Mouse (Mus musculus): Measurements from ENCODE around the gene Slc15a2.

Gene Slc15a2

DNA sequence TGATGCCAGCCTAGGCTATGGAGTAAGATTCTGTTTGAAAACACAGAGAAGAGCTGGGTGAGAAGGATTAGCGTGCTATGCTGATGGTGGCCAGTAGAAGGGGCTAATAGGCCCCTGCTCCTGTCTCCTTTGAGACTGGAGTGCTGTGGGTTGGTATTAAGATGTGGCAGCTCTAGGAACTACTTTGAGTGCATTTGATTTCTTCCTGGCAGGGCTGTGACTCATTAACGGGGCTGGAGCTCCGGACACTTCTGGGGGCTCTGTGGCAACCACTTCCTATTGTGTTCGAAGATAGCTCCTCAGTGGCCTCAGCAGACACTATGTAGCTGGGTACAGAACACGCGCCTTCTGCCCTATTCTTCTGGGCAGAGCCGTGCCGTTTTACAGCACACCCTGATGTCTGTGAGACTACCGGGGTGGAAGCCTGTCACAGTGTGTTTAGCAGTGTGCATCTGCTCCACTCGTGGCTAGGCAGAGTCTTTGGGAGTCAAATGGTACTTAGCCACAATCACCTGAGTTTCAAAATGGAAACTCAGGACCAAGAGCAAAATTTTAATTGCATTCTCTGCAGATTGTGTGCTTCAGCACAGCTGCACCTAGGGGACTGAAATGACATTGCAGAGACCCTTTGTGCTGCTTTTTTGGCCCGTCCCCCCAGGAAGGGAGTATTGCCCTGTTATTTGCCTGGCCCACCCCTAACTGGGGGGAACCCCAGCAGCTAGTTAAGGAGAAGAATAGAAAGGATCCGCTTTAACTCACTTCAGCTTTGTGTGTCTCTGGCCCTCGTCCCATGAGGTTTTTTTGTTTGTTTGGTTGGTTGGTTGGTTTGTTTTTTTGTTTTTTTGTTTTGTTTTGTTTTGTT is 64.3 kb downstream of the Slc15a2 start:
- Histone ChIP-seq H3K9me3 (ENCODE audit: low read length) (no peaks in the 10 kb centered on the region), H3K27me3 (ENCODE audit: insufficient read depth, low read length) (no peaks in the 10 kb centered on the region), H3K4me1 (replicated peaks; ENCODE audit: low read depth, low read length) (peaks cover 45% of the 10 kb centered on the region), H3K4me3 (replicated peaks; ENCODE audit: low read length) (no peak overlapping the region), H3K36me3 (ENCODE audit: insufficient read depth, low read length) (peaks cover 99% of the 10 kb centered on the region)
- no peak for TF ChIP-seq POU5F1 (IDR thresholded peaks at IDR 0.05; ENCODE audit: borderline replicate concordance, low read length)
- no peak for TF ChIP-seq NANOG (IDR thresholded peaks at IDR 0.05; ENCODE audit: borderline replicate concordance, low read length)
- peak; percentile 60 for TF ChIP-seq CTCF (conservative IDR thresholded peaks at IDR 0.05; ENCODE audit: low read length)

DNA sequence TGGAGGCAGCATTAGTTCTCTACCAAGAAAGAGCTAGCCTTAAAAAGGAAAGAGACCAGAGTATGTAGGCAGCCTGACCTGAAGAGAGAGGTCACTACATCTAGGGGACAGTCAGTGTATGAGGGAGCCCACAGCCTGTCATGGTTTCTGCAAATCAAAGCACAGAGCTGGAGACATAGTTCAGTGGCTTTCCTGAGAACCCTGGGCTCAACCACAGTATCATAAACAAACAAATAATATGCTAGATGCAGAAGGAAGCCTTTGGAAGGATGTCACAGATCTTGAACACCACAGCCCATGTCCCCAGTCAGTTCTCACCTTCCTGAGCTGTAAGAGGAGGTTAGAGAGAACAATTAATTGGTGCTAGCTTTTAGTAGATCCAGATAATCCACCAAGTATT is 66.1 kb downstream of the Slc15a2 start:
- H3K4me1 ChIP-seq (replicated peaks; ENCODE audit: low read depth, low read length) = peaks cover 45% of the 10 kb centered on the region
- H3K9me3 ChIP-seq (ENCODE audit: low read length) = no peaks in the 10 kb centered on the region
- H3K36me3 ChIP-seq (ENCODE audit: insufficient read depth, low read length) = peaks cover 99% of the 10 kb centered on the region
- TF ChIP-seq POU5F1 (IDR thresholded peaks at IDR 0.05; ENCODE audit: borderline replicate concordance, low read length) (no peak), CTCF (conservative IDR thresholded peaks at IDR 0.05; ENCODE audit: low read length) (no peak), NANOG (IDR thresholded peaks at IDR 0.05; ENCODE audit: borderline replicate concordance, low read length) (no peak)
- no peak overlapping the region for H3K4me3 ChIP-seq (replicated peaks; ENCODE audit: low read length)
- no peaks in the 10 kb centered on the region for H3K27me3 ChIP-seq (ENCODE audit: insufficient read depth, low read length)

DNA sequence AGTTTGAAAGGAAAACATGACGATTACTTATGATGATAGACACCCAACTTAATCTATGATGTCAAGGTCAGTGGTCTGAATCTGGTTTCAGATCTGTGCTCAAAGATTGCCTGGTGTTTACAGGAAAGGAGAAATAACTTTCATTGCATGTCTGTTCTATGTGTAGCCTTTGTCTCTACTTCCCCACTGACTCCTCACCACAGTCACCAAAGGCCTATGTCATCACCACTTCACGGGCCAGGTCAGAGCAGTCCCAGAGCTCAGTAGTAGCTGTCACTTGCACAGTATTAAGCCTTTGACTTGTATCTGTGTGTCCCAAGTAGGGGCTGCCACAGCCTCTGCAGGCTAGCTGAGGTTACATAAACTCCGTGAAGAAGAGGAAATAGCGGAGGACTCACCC is 67.3 kb downstream of the Slc15a2 start:
- Histone ChIP-seq H3K4me3 (replicated peaks; ENCODE audit: low read length) (no peak overlapping the region), H3K9me3 (ENCODE audit: low read length) (no peaks in the 10 kb centered on the region), H3K36me3 (ENCODE audit: insufficient read depth, low read length) (peaks cover 99% of the 10 kb centered on the region), H3K4me1 (replicated peaks; ENCODE audit: low read depth, low read length) (peaks cover 35% of the 10 kb centered on the region), H3K27me3 (ENCODE audit: insufficient read depth, low read length) (no peaks in the 10 kb centered on the region)
- TF ChIP-seq POU5F1 (IDR thresholded peaks at IDR 0.05; ENCODE audit: borderline replicate concordance, low read length) = no peak
- TF ChIP-seq NANOG (IDR thresholded peaks at IDR 0.05; ENCODE audit: borderline replicate concordance, low read length) = no peak
- no peak for TF ChIP-seq CTCF (conservative IDR thresholded peaks at IDR 0.05; ENCODE audit: low read length)

DNA sequence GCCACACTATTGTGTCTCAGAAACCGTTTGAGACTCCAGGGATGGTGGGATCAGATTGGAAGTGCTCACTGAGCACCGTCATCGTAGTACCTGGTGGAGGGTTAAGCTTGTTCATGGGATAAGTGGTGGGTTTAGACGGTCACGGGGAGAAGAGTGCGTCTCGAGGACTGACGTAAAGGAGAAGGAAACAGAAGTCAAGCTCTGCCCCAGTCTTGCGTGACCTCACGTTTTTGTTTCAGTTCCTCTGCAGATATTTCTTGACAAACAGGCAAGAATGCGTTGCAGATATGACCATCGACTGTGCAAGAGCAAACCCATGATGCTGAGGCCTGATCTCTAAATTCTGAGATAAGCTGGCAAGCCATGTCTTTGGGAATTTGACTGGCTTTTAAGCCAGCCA is 73.0 kb downstream of the Slc15a2 start:
- Histone ChIP-seq H3K9me3 (ENCODE audit: low read length) (no peaks in the 10 kb centered on the region), H3K4me3 (replicated peaks; ENCODE audit: low read length) (no peak overlapping the region), H3K36me3 (ENCODE audit: insufficient read depth, low read length) (peaks cover 69% of the 10 kb centered on the region), H3K27me3 (ENCODE audit: insufficient read depth, low read length) (no peaks in the 10 kb centered on the region), H3K4me1 (replicated peaks; ENCODE audit: low read depth, low read length) (peaks cover 42% of the 10 kb centered on the region)
- TF ChIP-seq CTCF (conservative IDR thresholded peaks at IDR 0.05; ENCODE audit: low read length) = no peak
- TF ChIP-seq POU5F1 (IDR thresholded peaks at IDR 0.05; ENCODE audit: borderline replicate concordance, low read length) = no peak
- no peak for TF ChIP-seq NANOG (IDR thresholded peaks at IDR 0.05; ENCODE audit: borderline replicate concordance, low read length)

DNA sequence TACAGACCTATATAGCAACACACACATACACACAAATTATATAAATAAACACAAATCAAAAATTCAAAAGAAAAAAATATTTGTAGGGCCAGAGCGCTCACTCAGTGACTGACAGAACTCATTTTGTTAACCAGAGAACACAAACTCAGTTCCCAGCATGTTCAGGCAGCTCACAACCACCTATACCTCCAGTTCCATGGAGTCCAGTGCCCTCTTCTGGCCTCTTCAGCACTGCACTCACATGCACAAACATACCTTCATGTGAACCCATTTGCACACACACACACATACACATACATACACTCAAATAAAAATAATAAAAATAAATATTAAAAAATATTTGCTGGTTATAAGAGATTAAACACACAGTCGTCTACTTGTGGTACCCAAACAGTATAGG is 74.0 kb downstream of the Slc15a2 start:
- H3K27me3 ChIP-seq (ENCODE audit: insufficient read depth, low read length) = no peaks in the 10 kb centered on the region
- no peaks in the 10 kb centered on the region for H3K9me3 ChIP-seq (ENCODE audit: low read length)
- peaks cover 51% of the 10 kb centered on the region for H3K4me1 ChIP-seq (replicated peaks; ENCODE audit: low read depth, low read length)
- TF ChIP-seq NANOG (IDR thresholded peaks at IDR 0.05; ENCODE audit: borderline replicate concordance, low read length) = no peak
- peak; percentile 34 for TF ChIP-seq CTCF (conservative IDR thresholded peaks at IDR 0.05; ENCODE audit: low read length)
- TF ChIP-seq POU5F1 (IDR thresholded peaks at IDR 0.05; ENCODE audit: borderline replicate concordance, low read length) = no peak
- no peak overlapping the region for H3K4me3 ChIP-seq (replicated peaks; ENCODE audit: low read length)
- H3K36me3 ChIP-seq (ENCODE audit: insufficient read depth, low read length) = peaks cover 59% of the 10 kb centered on the region

DNA sequence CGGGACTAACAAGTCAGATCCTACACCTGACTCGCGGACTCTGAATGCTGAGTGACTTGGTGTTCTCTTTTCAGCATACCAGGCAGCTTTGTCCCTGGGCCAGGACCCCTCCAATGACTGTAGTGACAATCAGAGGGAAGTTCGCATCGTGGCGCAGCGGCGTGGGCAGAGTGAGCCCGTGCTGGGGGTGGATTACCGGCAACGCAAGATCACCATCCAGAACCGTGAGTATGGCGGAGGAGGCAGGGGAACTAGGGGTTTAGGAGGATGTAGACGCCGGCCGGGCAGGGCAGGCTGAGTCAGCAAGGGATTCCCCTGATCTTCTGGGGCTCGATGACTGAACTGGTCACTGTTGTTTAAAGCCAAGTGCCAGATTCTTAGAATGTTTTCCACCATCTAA is 75.4 kb downstream of the Slc15a2 start:
- Histone ChIP-seq H3K4me3 (replicated peaks; ENCODE audit: low read length) (peak overlapping the region; percentile 83), H3K36me3 (ENCODE audit: insufficient read depth, low read length) (peaks cover 46% of the 10 kb centered on the region), H3K9me3 (ENCODE audit: low read length) (no peaks in the 10 kb centered on the region), H3K27me3 (ENCODE audit: insufficient read depth, low read length) (no peaks in the 10 kb centered on the region), H3K4me1 (replicated peaks; ENCODE audit: low read depth, low read length) (peaks cover 65% of the 10 kb centered on the region)
- TF ChIP-seq POU5F1 (IDR thresholded peaks at IDR 0.05; ENCODE audit: borderline replicate concordance, low read length) = no peak

DNA sequence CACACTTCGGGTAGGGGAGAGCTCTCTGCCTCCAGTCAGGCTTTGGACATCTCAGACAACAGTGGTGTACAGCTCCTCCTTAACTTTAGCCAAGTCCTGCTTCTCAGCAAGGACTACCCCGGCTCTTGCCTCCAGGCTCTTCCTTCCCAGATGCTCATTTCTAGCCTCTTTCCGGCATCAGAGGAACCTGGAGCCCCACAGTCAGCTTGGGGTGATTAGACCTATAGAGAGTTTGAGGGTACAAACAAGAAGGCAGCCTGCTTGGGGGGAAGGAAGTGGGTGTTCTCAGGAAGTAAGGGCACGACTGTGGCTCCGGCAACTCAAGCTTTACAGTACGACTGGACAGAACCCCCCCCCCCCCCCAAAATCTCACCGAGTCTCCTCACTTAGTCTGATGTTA is 76.0 kb downstream of the Slc15a2 start:
- Histone ChIP-seq H3K36me3 (ENCODE audit: insufficient read depth, low read length) (peaks cover 40% of the 10 kb centered on the region), H3K27me3 (ENCODE audit: insufficient read depth, low read length) (no peaks in the 10 kb centered on the region), H3K4me3 (replicated peaks; ENCODE audit: low read length) (peak overlapping the region; percentile 83), H3K4me1 (replicated peaks; ENCODE audit: low read depth, low read length) (peaks cover 68% of the 10 kb centered on the region), H3K9me3 (ENCODE audit: low read length) (no peaks in the 10 kb centered on the region)
- TF ChIP-seq CTCF (conservative IDR thresholded peaks at IDR 0.05; ENCODE audit: low read length) = no peak
- no peak for TF ChIP-seq POU5F1 (IDR thresholded peaks at IDR 0.05; ENCODE audit: borderline replicate concordance, low read length)
- no peak for TF ChIP-seq NANOG (IDR thresholded peaks at IDR 0.05; ENCODE audit: borderline replicate concordance, low read length)

DNA sequence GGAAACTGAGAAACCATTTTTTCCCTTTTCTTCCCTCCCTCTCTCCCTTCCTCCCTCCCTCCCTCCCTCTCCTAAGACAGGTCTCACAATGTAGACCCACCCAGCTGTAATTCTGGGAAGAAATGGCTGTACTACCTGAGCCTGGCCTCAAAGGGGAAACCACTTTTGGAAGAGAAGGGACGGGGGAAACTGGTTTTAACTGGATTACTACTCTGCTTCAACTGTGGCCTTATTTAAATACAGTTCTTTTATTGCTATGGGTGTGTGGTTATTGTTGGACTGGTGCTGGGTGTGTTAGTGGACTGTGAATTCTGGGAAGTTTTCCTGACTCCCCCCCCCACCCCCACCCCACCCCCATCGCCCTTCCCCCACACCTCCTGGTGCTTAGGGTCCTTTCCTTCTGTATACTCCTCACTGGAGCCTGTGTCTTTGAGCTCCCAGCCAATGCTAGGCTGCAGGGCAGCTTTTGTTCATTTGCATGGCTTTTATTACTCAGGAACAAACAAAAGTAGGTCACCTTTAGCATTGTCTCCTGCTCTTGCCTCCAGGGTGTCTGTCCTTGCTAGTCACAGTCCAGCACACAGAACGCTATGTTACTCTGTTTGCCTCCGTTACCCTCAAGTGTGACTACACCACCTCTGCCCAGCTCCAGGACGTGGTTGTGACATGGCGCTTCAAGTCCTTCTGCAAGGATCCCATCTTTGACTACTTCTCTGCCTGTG is 76.9 kb downstream of the Slc15a2 start:
- H3K4me1 ChIP-seq (replicated peaks; ENCODE audit: low read depth, low read length) = peaks cover 68% of the 10 kb centered on the region
- TF ChIP-seq POU5F1 (IDR thresholded peaks at IDR 0.05; ENCODE audit: borderline replicate concordance, low read length) = no peak
- TF ChIP-seq NANOG (IDR thresholded peaks at IDR 0.05; ENCODE audit: borderline replicate concordance, low read length) = peak; percentile 61; the same call in 1 of the 2 replicates
- no peaks in the 10 kb centered on the region for H3K27me3 ChIP-seq (ENCODE audit: insufficient read depth, low read length)
- H3K36me3 ChIP-seq (ENCODE audit: insufficient read depth, low read length) = peaks cover 31% of the 10 kb centered on the region
- peak overlapping the region; percentile 83 for H3K4me3 ChIP-seq (replicated peaks; ENCODE audit: low read length)
- H3K9me3 ChIP-seq (ENCODE audit: low read length) = no peaks in the 10 kb centered on the region

All from E14TG2a.4 (cell line).